Mouse (Mus musculus): ENCODE data around the gene Gulp1.

The Gulp1 gene

DNA sequence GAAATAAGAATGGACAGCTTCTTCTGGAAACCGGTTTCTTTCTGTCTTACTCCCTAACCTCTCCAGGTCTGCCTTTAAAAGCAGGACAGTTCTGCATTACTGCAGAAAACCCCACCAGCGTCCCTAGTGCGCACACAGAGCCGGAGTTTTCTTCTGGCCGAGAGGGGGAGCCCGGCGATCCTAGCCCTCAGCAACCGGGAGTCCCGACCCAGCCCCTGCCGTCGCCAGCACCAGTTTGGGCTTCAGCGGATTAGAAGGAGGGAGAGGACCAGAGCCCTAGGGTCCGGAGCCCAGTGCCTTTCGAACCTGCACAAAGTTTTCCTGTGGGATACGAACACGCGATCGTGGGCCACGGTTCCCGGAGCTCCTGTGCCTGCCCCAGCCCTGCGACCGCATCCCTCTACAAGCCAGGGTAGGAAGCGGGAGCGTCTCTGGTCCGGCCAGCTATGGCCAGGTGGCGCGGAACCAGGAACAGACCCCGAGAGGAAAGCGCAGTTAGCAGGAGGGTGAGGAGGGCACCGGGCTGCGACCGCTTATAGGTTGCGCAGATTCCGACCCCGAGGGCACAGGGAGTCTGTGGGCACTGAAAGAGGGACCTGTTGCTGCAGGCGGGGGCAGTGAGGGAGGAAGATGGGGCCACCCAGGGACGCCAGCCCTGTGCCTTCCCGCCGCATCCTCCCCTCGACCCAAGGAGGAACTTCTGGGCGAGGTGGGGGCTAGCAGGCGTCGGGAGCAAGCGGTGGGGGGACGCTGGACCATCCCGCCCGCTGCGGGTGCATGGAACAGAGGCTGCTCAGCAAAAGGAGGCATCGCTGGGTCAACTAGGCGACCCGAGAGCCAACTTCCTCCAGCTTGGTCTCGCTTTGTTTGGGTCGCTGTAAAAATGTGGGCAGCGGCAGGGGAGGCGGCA is at the start of gene Gulp1:
Gulp1 (plus strand) TSS at position 51 of the 910 bp plus-strand sequence.
- in situ Hi-C loops (cut with MboI; ENCODE audit: low sequenced_read_pairs), result no loop called here

DNA sequence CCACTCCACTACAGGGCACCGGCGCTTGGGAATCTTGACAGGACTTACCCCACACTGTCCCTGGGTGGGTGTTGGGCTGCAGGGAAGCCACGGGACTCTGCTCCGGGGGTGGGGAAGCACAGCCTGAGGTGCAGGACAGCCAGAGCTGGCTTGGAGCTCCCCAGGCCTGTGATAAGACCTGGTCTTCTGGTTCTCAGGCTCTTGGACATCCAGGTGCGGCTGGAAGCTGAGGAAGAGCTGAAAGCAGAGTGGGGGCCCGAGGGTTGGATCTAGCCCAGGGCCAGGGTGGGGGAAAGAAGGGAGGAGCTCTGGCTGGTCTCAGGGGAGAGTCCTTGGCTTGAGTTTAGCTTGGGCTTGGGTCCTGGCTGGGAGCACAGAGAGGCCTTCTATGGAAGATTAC is 1.1 kb upstream of the Gulp1 start:
- in situ Hi-C loops (cut with MboI; ENCODE audit: low sequenced_read_pairs), result no loop called here

GRCm38 (mm10) chr1:44552371-44552841 is 1.1 kb downstream of the Gulp1 start:
- in situ Hi-C loops (cut with MboI; ENCODE audit: low sequenced_read_pairs), result no loop called here

DNA sequence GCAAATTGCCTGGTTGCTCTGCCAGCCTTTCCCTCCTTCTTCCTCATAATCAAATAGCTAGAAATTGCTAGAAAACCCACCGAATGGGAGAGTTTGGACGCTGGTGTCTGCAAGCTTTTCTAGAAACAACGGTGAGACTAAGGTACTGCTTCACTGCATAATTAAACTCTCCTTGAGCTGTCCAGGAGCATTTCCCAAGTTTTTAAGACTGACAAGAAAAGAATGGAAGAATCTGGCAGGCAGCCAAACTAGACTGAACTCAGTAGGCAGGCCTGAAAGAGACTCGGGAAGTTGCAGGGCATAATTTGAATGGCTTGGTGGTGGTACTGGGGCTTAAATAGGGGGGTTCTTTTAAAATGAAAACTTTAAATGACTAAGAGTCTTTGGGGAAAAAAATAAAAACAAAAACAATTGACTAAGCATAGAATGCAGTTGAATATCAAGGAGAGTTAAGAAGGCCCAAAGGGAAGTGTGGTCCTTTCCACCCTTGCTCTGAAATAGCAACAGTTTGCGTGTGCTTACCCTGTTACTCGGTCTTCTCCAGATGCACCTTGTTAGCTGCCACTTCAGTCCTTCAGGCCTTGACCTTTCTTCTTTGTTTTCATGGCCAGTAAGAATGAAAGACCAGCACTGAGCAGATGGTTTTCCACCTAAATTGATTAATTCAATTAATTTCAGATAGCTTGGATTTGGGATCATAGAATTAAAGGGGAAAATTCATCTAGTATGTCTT is 2.0 kb downstream of the Gulp1 start:
- in situ Hi-C loops (cut with MboI; ENCODE audit: low sequenced_read_pairs), result no loop called here

DNA sequence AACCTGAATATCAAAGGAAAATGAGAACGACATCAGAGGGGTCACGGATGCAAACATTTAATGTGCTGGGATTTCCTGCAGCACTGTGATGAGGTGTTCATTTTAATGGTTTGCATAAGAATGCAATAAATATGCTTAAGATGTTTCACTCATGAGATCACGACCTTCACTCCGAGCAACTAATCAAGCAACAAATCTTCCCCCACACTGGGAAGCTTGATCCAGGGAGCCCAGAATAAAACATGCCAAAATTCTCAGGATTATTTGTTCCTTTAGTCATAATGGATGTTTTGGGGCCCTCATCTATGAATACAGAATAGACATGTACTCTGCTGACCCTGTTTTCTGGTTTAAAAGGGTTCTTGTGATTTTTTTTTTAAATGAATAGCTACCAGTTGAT is 16.1 kb downstream of the Gulp1 start:
- in situ Hi-C loops (cut with MboI; ENCODE audit: low sequenced_read_pairs), result no loop called here

DNA sequence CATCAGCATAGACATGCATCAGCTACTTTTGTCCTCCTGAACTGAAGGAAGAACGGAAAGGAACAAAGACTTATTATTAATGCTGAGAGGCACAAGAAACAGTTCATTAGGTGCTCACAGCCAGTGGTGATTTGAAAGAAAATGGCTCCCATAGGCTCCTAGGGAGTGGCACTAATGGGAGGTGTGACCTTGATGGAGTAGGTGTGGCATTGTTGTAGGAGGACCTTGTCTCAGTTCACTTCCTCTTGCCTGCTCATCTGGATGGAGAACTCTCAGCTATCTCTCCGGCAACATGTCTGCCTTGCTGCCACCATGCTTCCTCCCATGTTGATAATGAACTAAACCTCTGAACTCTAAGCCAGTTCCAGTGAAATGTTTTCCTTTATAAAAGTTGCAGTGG is 17.0 kb downstream of the Gulp1 start:
- in situ Hi-C loops (cut with MboI; ENCODE audit: low sequenced_read_pairs), result no loop called here

- in situ Hi-C loops (cut with MboI; ENCODE audit: low sequenced_read_pairs), result no loop called here
Measured at GRCm38 (mm10) chr1:44576001-44576400, 24.7 kb downstream of the Gulp1 start.

GRCm38 (mm10) chr1:44576610-44577009 is 25.3 kb downstream of the Gulp1 start:
- in situ Hi-C loops (cut with MboI; ENCODE audit: low sequenced_read_pairs), result no loop called here

DNA sequence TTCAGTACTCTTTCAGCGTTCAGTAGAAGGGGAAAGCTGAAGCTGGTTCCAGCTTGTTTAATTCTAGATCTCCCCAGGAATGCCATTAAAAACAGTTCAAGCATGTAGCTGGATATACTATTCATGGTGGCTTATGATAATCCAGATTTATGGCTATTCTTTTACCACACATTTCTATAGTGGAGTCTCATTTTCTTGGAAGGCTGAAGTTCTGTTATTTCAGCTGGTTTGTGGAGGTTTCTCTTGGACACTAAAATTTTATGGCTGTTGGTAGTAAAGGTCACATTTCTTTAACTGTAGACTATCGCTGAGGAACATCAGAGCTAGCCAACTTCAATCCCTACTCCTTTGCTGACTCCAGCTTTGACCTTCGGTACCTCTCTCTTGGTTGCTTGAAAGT is 29.1 kb downstream of the Gulp1 start:
- in situ Hi-C loops (cut with MboI; ENCODE audit: low sequenced_read_pairs), result no loop called here

GRCm38 (mm10) chr1:44584886-44585385 is 33.6 kb downstream of the Gulp1 start:
- in situ Hi-C loops (cut with MboI; ENCODE audit: low sequenced_read_pairs), result no loop called here

DNA sequence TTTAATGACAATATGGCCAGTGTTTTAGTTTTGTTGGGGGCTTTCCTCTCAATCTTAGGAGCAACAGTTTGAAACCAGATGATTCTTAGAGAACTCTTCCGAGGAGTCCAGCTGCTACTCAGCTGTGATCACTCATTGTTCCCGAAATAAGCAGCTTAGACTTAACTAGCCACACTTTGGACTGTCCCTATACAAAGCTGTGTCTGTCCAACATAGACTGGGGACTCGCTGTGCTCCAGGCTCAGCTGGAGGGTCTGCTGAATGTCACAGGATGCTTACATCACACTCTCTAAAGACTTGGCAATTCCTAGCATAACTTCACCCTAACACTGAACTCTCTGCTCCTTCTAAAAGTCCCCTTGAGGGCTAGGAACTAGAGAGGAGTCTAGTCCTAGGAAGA is 40.4 kb downstream of the Gulp1 start:
- in situ Hi-C loops (cut with MboI; ENCODE audit: low sequenced_read_pairs), result no loop called here

- in situ Hi-C loops (cut with MboI; ENCODE audit: low sequenced_read_pairs), result no loop called here
Measured at GRCm38 (mm10) chr1:44593109-44593508, 41.8 kb downstream of the Gulp1 start.

GRCm38 (mm10) chr1:44598312-44598711 is 47.0 kb downstream of the Gulp1 start:
- in situ Hi-C loops (cut with MboI; ENCODE audit: low sequenced_read_pairs), result no loop called here

DNA sequence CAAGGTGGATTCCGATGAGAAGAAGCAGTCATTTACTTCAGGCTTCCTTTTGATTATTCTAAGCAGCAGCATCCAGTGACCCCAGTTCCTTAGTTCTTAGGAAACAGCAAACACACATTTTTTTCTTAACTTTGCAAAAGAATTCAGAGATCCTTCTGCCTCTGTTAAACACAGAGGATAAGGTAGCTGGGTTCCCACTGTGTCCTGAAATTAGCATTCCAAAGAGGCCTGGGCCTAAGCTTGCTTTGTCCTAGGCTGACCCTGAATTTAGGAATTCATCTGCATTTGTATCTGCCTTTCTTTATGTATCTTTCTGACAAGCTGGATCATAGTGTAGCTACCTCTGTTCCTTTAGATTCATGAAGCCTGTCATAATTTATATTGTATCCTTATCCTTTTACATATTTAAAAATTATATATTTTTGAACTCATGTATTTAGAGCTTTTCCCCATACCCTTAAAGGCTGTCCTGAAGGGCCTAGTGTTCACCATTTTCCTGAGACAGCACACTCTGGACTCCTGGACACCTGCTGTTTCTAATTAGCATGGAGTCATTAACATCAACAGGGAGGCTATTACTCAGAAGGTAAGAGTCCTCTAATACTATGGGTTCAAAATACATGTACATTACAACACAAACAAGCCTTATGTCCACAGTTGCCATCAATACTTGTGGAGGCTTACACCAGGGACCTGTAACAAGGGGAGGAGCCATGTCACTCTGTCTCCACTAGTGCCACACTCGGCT is 62.2 kb downstream of the Gulp1 start:
- in situ Hi-C loops (cut with MboI; ENCODE audit: low sequenced_read_pairs), result no loop called here

GRCm38 (mm10) chr1:44618751-44619150 is 67.4 kb downstream of the Gulp1 start:
- in situ Hi-C loops (cut with MboI; ENCODE audit: low sequenced_read_pairs), result no loop called here

DNA sequence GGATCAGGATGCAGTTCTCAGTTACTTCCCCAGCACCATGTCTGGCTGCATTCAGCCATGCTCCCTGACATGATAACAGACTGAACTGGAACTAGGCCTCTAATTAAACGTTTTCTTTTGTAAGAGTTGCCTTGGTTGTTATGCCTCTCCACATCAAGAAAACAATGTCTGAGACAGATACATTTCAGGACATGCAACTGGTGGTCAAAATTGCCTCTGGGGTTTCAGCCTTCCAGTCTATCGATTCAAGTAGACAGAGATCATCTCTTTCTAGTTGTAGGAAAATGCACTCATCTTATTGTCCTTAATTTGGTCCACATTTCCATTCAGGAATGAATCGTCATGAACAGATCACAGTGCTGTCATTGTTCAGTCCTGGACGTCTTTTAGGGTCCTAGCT is 83.2 kb downstream of the Gulp1 start:
- in situ Hi-C loops (cut with MboI; ENCODE audit: low sequenced_read_pairs), result no loop called here

- in situ Hi-C loops (cut with MboI; ENCODE audit: low sequenced_read_pairs), result no loop called here
Measured at GRCm38 (mm10) chr1:44645678-44646276, 94.5 kb downstream of the Gulp1 start.

DNA sequence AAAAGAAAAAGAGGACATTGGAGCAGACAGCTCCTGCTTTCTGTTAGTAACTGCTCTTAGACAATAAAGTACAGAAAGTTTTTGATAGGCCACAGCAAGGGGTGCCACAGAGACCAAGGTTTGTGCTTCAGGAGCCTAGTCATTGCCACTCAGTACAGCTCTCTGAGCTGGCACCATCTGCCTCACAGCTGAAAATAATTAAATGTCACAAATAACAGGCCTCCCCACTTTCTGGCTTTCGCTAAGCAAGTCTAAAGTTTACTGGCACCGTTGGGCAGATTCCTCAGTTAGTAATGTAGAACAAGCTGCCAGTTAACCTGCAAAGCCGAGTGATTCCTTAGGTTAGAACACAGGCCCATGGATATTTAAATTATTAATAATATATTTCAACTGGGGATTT is 127.7 kb downstream of the Gulp1 start:
- in situ Hi-C loops (cut with MboI; ENCODE audit: low sequenced_read_pairs), result no loop called here

DNA sequence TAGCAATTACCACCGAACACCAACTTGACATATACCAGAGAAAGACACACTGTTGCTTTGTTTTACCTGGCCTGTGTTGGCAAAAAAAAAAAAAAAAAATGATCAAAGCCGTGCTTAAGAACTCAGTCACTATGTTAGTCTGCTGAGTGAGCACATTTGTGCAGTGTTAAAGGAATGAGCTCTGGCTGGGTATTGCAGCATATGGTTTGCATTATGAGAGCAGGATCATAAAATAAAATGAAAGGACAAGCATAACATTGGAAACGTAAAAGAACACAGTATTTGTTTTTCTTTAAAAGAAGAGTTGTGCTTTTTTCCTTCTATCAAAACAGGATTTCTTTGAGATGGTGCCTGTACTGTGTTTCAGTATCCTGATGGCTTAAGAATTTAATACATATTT is 128.1 kb downstream of the Gulp1 start:
- in situ Hi-C loops (cut with MboI; ENCODE audit: low sequenced_read_pairs), result no loop called here

DNA sequence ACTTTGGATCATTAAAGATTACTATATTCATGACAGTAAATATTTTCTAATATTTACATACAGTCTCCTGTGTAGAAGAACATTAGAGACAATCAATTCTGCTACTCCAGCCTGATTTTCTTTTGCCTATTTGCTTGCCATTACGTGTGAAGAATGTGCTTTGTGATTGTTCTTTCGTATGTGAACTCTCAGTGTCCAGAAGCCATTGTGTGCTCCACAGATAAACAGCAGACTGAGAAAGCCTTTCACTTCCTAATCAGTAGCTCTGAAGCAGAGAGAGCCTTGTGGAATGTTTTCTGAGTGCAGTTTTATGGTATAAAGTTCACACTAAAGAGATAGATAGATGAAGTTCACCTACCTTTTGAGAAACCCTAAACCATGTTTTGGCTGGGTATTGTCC is 131.2 kb downstream of the Gulp1 start:
- in situ Hi-C loops (cut with MboI; ENCODE audit: low sequenced_read_pairs), result no loop called here

DNA sequence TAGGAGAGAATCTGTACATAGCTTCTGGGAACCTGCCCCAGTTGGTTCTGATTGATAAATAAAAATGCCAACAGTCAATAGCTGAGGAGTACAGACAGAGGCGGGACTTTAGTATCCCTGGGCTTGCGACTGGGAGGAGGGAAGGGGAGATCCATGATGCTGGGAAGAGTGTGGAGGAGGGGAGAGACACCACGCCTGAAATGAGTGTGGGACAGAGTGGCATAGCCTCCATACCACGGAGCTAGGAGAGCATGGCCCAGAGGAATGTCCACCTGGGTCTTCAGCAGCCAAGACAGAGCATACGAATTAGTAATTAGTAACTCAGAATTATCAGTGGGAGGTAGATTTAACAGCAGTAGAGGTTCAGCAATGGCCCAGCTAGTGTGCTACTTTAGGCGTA is 132.4 kb downstream of the Gulp1 start:
- in situ Hi-C loops (cut with MboI; ENCODE audit: low sequenced_read_pairs), result no loop called here
